Mouse (Mus musculus) CH12.LX (cell line): ENCODE results near the gene Arxes1. TPM values are rescaled to one million over a fixed set of nuclear protein-coding genes. Genes with fewer than 3 reads are reported as not detected.
"Not testable (repeated sequence)": the region's sequence is repeated elsewhere in the genome, so short reads cannot be mapped to it uniquely, and the experiment has no call there.

Experiments
- DNase-seq: peaks from one replicate; pipeline ENCODE4 v3.0.0-alpha.2; 2013; ENCODE audit errors: extremely low read depth
- H3K27ac ChIP-seq: 2 replicates; pipeline ENCODE4 v1.5.1; 2012; ENCODE audit warnings: low read depth, mild to moderate bottlenecking, control low read depth, moderate library complexity; ENCODE audit not compliant: insufficient read depth
- H3K27me3 ChIP-seq: replicated peaks from 2 replicates; pipeline ENCODE3; 2012; ENCODE audit warnings: inconsistent platforms
- H3K36me3 ChIP-seq, 2 experiments: replicated peaks in 1 of 2; 2 replicates each; pipeline versions ENCODE3 to v1.6.1; 2012; ENCODE audit warnings: inconsistent platforms in 1 of 2, low read length in 1 of 2, mild to moderate bottlenecking in 1 of 2, mixed read lengths in 1 of 2, moderate library complexity in 1 of 2; ENCODE audit not compliant: control insufficient read depth in 1 of 2, insufficient read depth in 1 of 2
- H3K4me1 ChIP-seq, 2 experiments: 2 replicates each; pipeline ENCODE4 v1.6.1; 2012; ENCODE audit warnings: inconsistent platforms in 1 of 2, moderate library complexity in 1 of 2; ENCODE audit not compliant: insufficient read depth in 2 of 2, control insufficient read depth in 1 of 2
- H3K4me2 ChIP-seq: 2 replicates; pipeline ENCODE4 v1.6.1; 2012; ENCODE audit warnings: low read depth, mild to moderate bottlenecking, control low read depth; ENCODE audit not compliant: poor library complexity, insufficient read depth, severe bottlenecking
- H3K4me3 ChIP-seq, 3 experiments: fragments of 150-350 bp in 1 of 3; sonication (generic) in 1 of 3; replicated peaks in 1 of 3; 2 replicates each; pipeline versions ENCODE3 to v1.5.1; 2011 to 2012; ENCODE audit warnings: low read depth in 2 of 3, low read length in 2 of 3, mild to moderate bottlenecking in 2 of 3, moderate library complexity in 2 of 3, control low read depth in 1 of 3, improper control_type of control experiment in 1 of 3, inconsistent platforms in 1 of 3, mixed read lengths in 1 of 3; ENCODE audit not compliant: poor library complexity in 1 of 3
- H3K79me2 ChIP-seq: replicated peaks from 2 replicates; pipeline ENCODE4 v1.6.1; 2012; ENCODE audit warnings: mild to moderate bottlenecking, moderate library complexity; ENCODE audit not compliant: control insufficient read depth, poor library complexity, insufficient read depth, severe bottlenecking; ENCODE audit errors: extremely low read depth
- H3K9ac ChIP-seq: 2 replicates; pipeline ENCODE4 v1.6.1; 2012; ENCODE audit warnings: low read depth, mild to moderate bottlenecking, control low read depth, moderate library complexity; ENCODE audit not compliant: insufficient read depth
- H3K9me3 ChIP-seq: replicated peaks from 2 replicates; pipeline ENCODE3; 2012; ENCODE audit warnings: low read length, inconsistent platforms, mixed read lengths
- BHLHE40 ChIP-seq: IDR thresholded peaks from 2 replicates; pipeline ENCODE4 v1.6.1; 2011; ENCODE audit warnings: mild to moderate bottlenecking, low read depth, low read length, improper control_type of control experiment
- CHD1 ChIP-seq: IDR thresholded peaks from 2 replicates; pipeline ENCODE4 v1.6.1; 2012; ENCODE audit warnings: low read depth, low read length, improper control_type of control experiment, inconsistent platforms
- CHD2 ChIP-seq: IDR thresholded peaks from 2 replicates; pipeline ENCODE4 v1.6.1; 2011; ENCODE audit warnings: low read length, improper control_type of control experiment
- CTCF ChIP-seq, 2 experiments: IDR thresholded peaks in 1 of 2; conservative IDR thresholded peaks in 1 of 2; 2 replicates each; pipeline ENCODE4 v1.5.1; 2011 to 2012; ENCODE audit warnings: low read depth in 2 of 2, low read length in 2 of 2, improper control_type of control experiment in 1 of 2, inconsistent platforms in 1 of 2, mild to moderate bottlenecking in 1 of 2, moderate library complexity in 1 of 2
- ELF1 ChIP-seq: IDR thresholded peaks from 2 replicates; pipeline ENCODE4 v1.6.1; 2014; ENCODE audit warnings: low read depth, mild to moderate bottlenecking, inconsistent platforms, low read length, improper control_type of control experiment
- EP300 ChIP-seq: IDR thresholded peaks from 2 replicates; pipeline ENCODE4 v1.6.1; 2011; ENCODE audit warnings: low read length, improper control_type of control experiment
- ETS1 ChIP-seq: conservative IDR thresholded peaks from 2 replicates; pipeline ENCODE4 v1.6.1; 2012; ENCODE audit warnings: low read depth, mild to moderate bottlenecking, inconsistent platforms, low read length, improper control_type of control experiment, moderate library complexity
- HCFC1 ChIP-seq: IDR thresholded peaks from 2 replicates; pipeline ENCODE4 v1.6.1; 2012; ENCODE audit warnings: low read depth, mild to moderate bottlenecking, inconsistent platforms, low read length, improper control_type of control experiment
- IRF4 ChIP-seq: IDR thresholded peaks from 2 replicates; pipeline ENCODE4 v1.6.1; 2014; ENCODE audit warnings: low read depth, mild to moderate bottlenecking, inconsistent platforms, low read length, improper control_type of control experiment
- JUN ChIP-seq: IDR thresholded peaks from 2 replicates; pipeline ENCODE4 v1.6.1; 2011; ENCODE audit warnings: low read depth, mild to moderate bottlenecking, low read length, improper control_type of control experiment, moderate library complexity; ENCODE audit not compliant: insufficient read depth
- KAT2A ChIP-seq: IDR thresholded peaks from 2 replicates; pipeline ENCODE4 v1.6.1; 2012; ENCODE audit warnings: low read length, improper control_type of control experiment, inconsistent platforms; ENCODE audit not compliant: insufficient replicate concordance
- MYC ChIP-seq: IDR thresholded peaks from 2 replicates; pipeline ENCODE4 v1.6.1; 2011; ENCODE audit warnings: low read depth, mild to moderate bottlenecking, improper control_type of control experiment, low read length
- NRF1 ChIP-seq: IDR thresholded peaks from 2 replicates; pipeline ENCODE4 v1.6.1; 2014; ENCODE audit warnings: low read depth, mild to moderate bottlenecking, inconsistent platforms, low read length, improper control_type of control experiment, moderate library complexity
- POLR2A ChIP-seq: IDR thresholded peaks from 2 replicates; pipeline ENCODE4 v1.6.1; 2011; ENCODE audit warnings: low read depth, mild to moderate bottlenecking, improper control_type of control experiment, low read length
- TCF12 ChIP-seq: IDR thresholded peaks from 2 replicates; pipeline ENCODE4 v1.6.1; 2014; ENCODE audit warnings: low read depth, mild to moderate bottlenecking, inconsistent platforms, low read length, improper control_type of control experiment
- ZMIZ1 ChIP-seq: IDR thresholded peaks from 2 replicates; pipeline ENCODE4 v1.6.1; 2012; ENCODE audit warnings: low read depth, mild to moderate bottlenecking, inconsistent platforms, low read length, improper control_type of control experiment
- dilution Hi-C: fragments of 300-500 bp; cut with MboI; formaldehyde crosslinking; loops from 2 replicates; pipeline ENCODE4 v1.14.3; 2020; ENCODE audit warnings: low sequenced_read_pairs; ENCODE audit not compliant: extremely low pct_unique_long_range_greater_than_20kb, extremely low pct_ligation_motif_present
- in situ Hi-C: fragments of 300-500 bp; cut with MboI; formaldehyde crosslinking; loops from 3 replicates; pipeline ENCODE4 v1.14.3; 2019; ENCODE audit warnings: low sequenced_read_pairs, low pct_ligation_motif_present, low pct_unique_long_range_greater_than_20kb, mixed read lengths
- polyA plus RNA-seq: library from polyadenylated mRNA; unstranded; fragments of >175 nt; gene quantifications from 2 replicates; pipeline ENCODE4 v1.2.1, GENCODE M21; 2012; ENCODE audit warnings: low read depth; ENCODE audit not compliant: insufficient read length
- total RNA-seq, 2 experiments: library from RNA; depleted of rRNA; stranded (reverse); fragments of 300-350 nt in 1 of 2; fragments of >200 nt in 1 of 2; gene quantifications; 2 replicates each; pipeline ENCODE4 v1.2.3; 2012 to 2014

The Arxes1 gene
- total RNA-seq (2012; rRNA removed), result not detected in 2 replicates
- total RNA-seq (2014; rRNA removed), result not detected in 2 replicates
- polyA plus RNA-seq, result not detected in 2 replicates

GRCm38 (mm10) chrX:136032799-136033763, at the start of gene Arxes1:
Gene Arxes1, plus strand, starts transcription at chrX:136033367.
- H3K27me3 ChIP-seq, DNase-seq, H3K9me3 ChIP-seq, in situ Hi-C loops, H3K9ac ChIP-seq, H3K4me2 ChIP-seq, H3K4me3 ChIP-seq, H3K4me1 ChIP-seq, H3K36me3 ChIP-seq, H3K27ac ChIP-seq, dilution Hi-C loops, H3K79me2 ChIP-seq: not testable (repeated sequence)

- TF ChIP-seq MYC, result no peak
- TF ChIP-seq ETS1, result no peak
- TF ChIP-seq POLR2A, result no peak
- no peak for TF ChIP-seq ELF1
- DNase-seq, result no peak
- in situ Hi-C loops, result no loop called here
- no peaks in the 10 kb centered on the region for H3K36me3 ChIP-seq
- H3K9me3 ChIP-seq, result no peaks in the 10 kb centered on the region
- H3K27me3 ChIP-seq, result no peaks in the 10 kb centered on the region
- no peaks in the 10 kb centered on the region for H3K4me1 ChIP-seq
- H3K4me2 ChIP-seq, result no peak overlapping the region
- dilution Hi-C loops, result no loop called here
- no peaks in the 10 kb centered on the region for H3K79me2 ChIP-seq
- no peak overlapping the region for H3K27ac ChIP-seq
- no peak overlapping the region for H3K9ac ChIP-seq
- no peak overlapping the region for H3K4me3 ChIP-seq
Observed at GRCm38 (mm10) chrX:135984539-135985260, 48.5 kb upstream of the Arxes1 start.

GRCm38 (mm10) chrX:135986267-135986666, 46.9 kb upstream of the Arxes1 start:
- Histone ChIP-seq H3K4me2 (no peak overlapping the region), H3K27me3 (no peaks in the 10 kb centered on the region), H3K9me3 (no peaks in the 10 kb centered on the region), H3K9ac (no peak overlapping the region), H3K27ac (no peak overlapping the region), H3K79me2 (no peaks in the 10 kb centered on the region), H3K36me3 (no peaks in the 10 kb centered on the region), H3K4me1 (no peaks in the 10 kb centered on the region), H3K4me3 (no peak overlapping the region)
- no peak for DNase-seq
- dilution Hi-C loops (no loop called here), in situ Hi-C loops (no loop called here)
- TF ChIP-seq IRF4 (no peak), BHLHE40 (no peak), KAT2A (no peak), ZMIZ1 (no peak), HCFC1 (no peak), CHD2 (no peak), EP300 (no peak), NRF1 (no peak), CHD1 (no peak), TCF12 (no peak), JUN (no peak), CTCF (conservative IDR thresholded peaks at IDR 0.05 in 1 of 2, IDR thresholded peaks at IDR 0.05 in 1 of 2; ENCODE audit: low read depth in 2 of 2, low read length in 2 of 2) (no peak)
